Mouse (Mus musculus): Measurements from ENCODE around the gene Gm7168. TPM values are rescaled to one million over a fixed set of nuclear protein-coding genes. Genes with fewer than 3 reads are reported as not detected.
A peak's percentile ranks its signal among the peaks of the same experiment; 100 is the strongest.
"Not testable (repeated sequence)": the region's sequence is repeated elsewhere in the genome, so short reads cannot be mapped to it uniquely, and the experiment has no call there.

Gm7168 gene
- total and polyA plus RNA-seq, 2 experiments from 2014 or later: not detected

GRCm38 (mm10) chr17:13930421-13930820 is 17.8 kb upstream of the Gm7168 start:
- ATAC-seq (ENCODE audit: insufficient read depth, low read depth) (no peak), DNase-seq (ENCODE audit: low spot score) (no peak)
- Histone ChIP-seq H3K4me2 (ENCODE audit: low read depth, low read length) (no peak overlapping the region), H3K9me3 (replicated peaks; ENCODE audit: control insufficient read depth, low read length) (no peaks in the 10 kb centered on the region), H3K4me1 (ENCODE audit: control insufficient read depth, insufficient read depth) (no peaks in the 10 kb centered on the region), H3K36me3 (replicated peaks; ENCODE audit: control insufficient read depth, insufficient read depth, low read length) (no peaks in the 10 kb centered on the region), H3K9ac (replicated peaks; ENCODE audit: low read depth, low read length) (no peak overlapping the region), H3K4me3 (ENCODE audit: low read depth, low read length) (no peak overlapping the region), H3K27me3 (ENCODE audit: control insufficient read depth, insufficient read depth, low read length) (no peaks in the 10 kb centered on the region), H3K27ac (ENCODE audit: low read depth) (no peak overlapping the region)
- WGBS: 75% methylated on average over 9 of the region's 9 CpGs
- TF ChIP-seq EP300 (IDR thresholded peaks at IDR 0.05; ENCODE audit: low read depth) (no peak), CTCF (IDR thresholded peaks at IDR 0.05; ENCODE audit: low read depth) (no peak)

- not testable (repeated sequence) for H3K4me2 ChIP-seq (ENCODE audit: low read depth, low read length); H3K4me3 ChIP-seq (ENCODE audit: low read depth, low read length); H3K27me3 ChIP-seq (ENCODE audit: control insufficient read depth, insufficient read depth, low read length); H3K9me3 ChIP-seq (replicated peaks; ENCODE audit: control insufficient read depth, low read length); H3K9ac ChIP-seq (replicated peaks; ENCODE audit: low read depth, low read length); DNase-seq (ENCODE audit: low spot score); ATAC-seq (ENCODE audit: insufficient read depth, low read depth); H3K36me3 ChIP-seq (replicated peaks; ENCODE audit: control insufficient read depth, insufficient read depth, low read length); H3K27ac ChIP-seq (ENCODE audit: low read depth)
- H3K4me1 ChIP-seq (ENCODE audit: control insufficient read depth, insufficient read depth): peaks cover 32% of the 10 kb centered on the region
- WGBS: 89% methylated on average over 2 of the region's 2 CpGs
These were observed 12.8 kb upstream of the Gm7168 start for GRCm38 (mm10) chr17:13935364-13935763.

GRCm38 (mm10) chr17:13937787-13938186 is 10.4 kb upstream of the Gm7168 start:
- no peaks in the 10 kb centered on the region for H3K36me3 ChIP-seq (replicated peaks; ENCODE audit: control insufficient read depth, insufficient read depth, low read length)
- no peaks in the 10 kb centered on the region for H3K9me3 ChIP-seq (replicated peaks; ENCODE audit: control insufficient read depth, low read length)
- no peak overlapping the region for H3K9ac ChIP-seq (replicated peaks; ENCODE audit: low read depth, low read length)
- H3K4me3 ChIP-seq (ENCODE audit: low read depth, low read length): no peak overlapping the region
- no peak for ATAC-seq (ENCODE audit: insufficient read depth, low read depth)
- H3K4me1 ChIP-seq (ENCODE audit: control insufficient read depth, insufficient read depth): peaks cover 32% of the 10 kb centered on the region
- no peak for TF ChIP-seq CTCF (IDR thresholded peaks at IDR 0.05; ENCODE audit: low read depth)
- TF ChIP-seq EP300 (IDR thresholded peaks at IDR 0.05; ENCODE audit: low read depth): no peak
- H3K4me2 ChIP-seq (ENCODE audit: low read depth, low read length): no peak overlapping the region
- H3K27ac ChIP-seq (ENCODE audit: low read depth): peak overlapping the region; percentile 76; the same call in 1 of the 2 replicates
- DNase-seq (ENCODE audit: low spot score): no peak
- 80% methylated on average over 4 of the region's 4 CpGs for WGBS
- H3K27me3 ChIP-seq (ENCODE audit: control insufficient read depth, insufficient read depth, low read length): no peaks in the 10 kb centered on the region

GRCm38 (mm10) chr17:13938652-13939051 is 9.5 kb upstream of the Gm7168 start:
- Histone ChIP-seq H3K27me3 (ENCODE audit: control insufficient read depth, insufficient read depth, low read length) (no peaks in the 10 kb centered on the region), H3K36me3 (replicated peaks; ENCODE audit: control insufficient read depth, insufficient read depth, low read length) (no peaks in the 10 kb centered on the region), H3K9me3 (replicated peaks; ENCODE audit: control insufficient read depth, low read length) (no peaks in the 10 kb centered on the region), H3K27ac (ENCODE audit: low read depth) (peak overlapping the region; percentile 76), H3K4me1 (ENCODE audit: control insufficient read depth, insufficient read depth) (peaks cover 32% of the 10 kb centered on the region), H3K4me3 (ENCODE audit: low read depth, low read length) (no peak overlapping the region), H3K9ac (replicated peaks; ENCODE audit: low read depth, low read length) (no peak overlapping the region), H3K4me2 (ENCODE audit: low read depth, low read length) (no peak overlapping the region)
- ATAC-seq (ENCODE audit: insufficient read depth, low read depth): peak; percentile 81
- DNase-seq (ENCODE audit: low spot score): peak; percentile 65
- TF ChIP-seq CTCF (IDR thresholded peaks at IDR 0.05; ENCODE audit: low read depth) (no peak), EP300 (IDR thresholded peaks at IDR 0.05; ENCODE audit: low read depth) (no peak)
- 14% methylated on average over 3 of the region's 3 CpGs for WGBS

- not testable (repeated sequence) for H3K27me3 ChIP-seq (ENCODE audit: control insufficient read depth, insufficient read depth, low read length); H3K9ac ChIP-seq (replicated peaks; ENCODE audit: low read depth, low read length); H3K4me3 ChIP-seq (ENCODE audit: low read depth, low read length); H3K9me3 ChIP-seq (replicated peaks; ENCODE audit: control insufficient read depth, low read length); H3K4me2 ChIP-seq (ENCODE audit: low read depth, low read length); H3K36me3 ChIP-seq (replicated peaks; ENCODE audit: control insufficient read depth, insufficient read depth, low read length); DNase-seq (ENCODE audit: low spot score)
- Histone ChIP-seq H3K4me1 (ENCODE audit: control insufficient read depth, insufficient read depth) (peaks cover 32% of the 10 kb centered on the region), H3K27ac (ENCODE audit: low read depth) (peak overlapping the region; percentile 76)
- 40% methylated on average over 2 of the region's 2 CpGs for WGBS
- ATAC-seq (ENCODE audit: insufficient read depth, low read depth): peak; percentile 44
These were observed 8.9 kb upstream of the Gm7168 start for GRCm38 (mm10) chr17:13939231-13939630.

GRCm38 (mm10) chr17:13940487-13940886 is 7.7 kb upstream of the Gm7168 start:
- no peak for DNase-seq (ENCODE audit: low spot score)
- peaks cover 32% of the 10 kb centered on the region for H3K4me1 ChIP-seq (ENCODE audit: control insufficient read depth, insufficient read depth)

GRCm38 (mm10) chr17:13951570-13951969 is 3.4 kb downstream of the Gm7168 start:
- H3K9ac ChIP-seq (replicated peaks; ENCODE audit: low read depth, low read length); ATAC-seq (ENCODE audit: insufficient read depth, low read depth); DNase-seq (ENCODE audit: low spot score); H3K27me3 ChIP-seq (ENCODE audit: control insufficient read depth, insufficient read depth, low read length); H3K4me2 ChIP-seq (ENCODE audit: low read depth, low read length); H3K27ac ChIP-seq (ENCODE audit: low read depth); H3K4me1 ChIP-seq (ENCODE audit: control insufficient read depth, insufficient read depth); H3K4me3 ChIP-seq (ENCODE audit: low read depth, low read length); H3K9me3 ChIP-seq (replicated peaks; ENCODE audit: control insufficient read depth, low read length); H3K36me3 ChIP-seq (replicated peaks; ENCODE audit: control insufficient read depth, insufficient read depth, low read length): not testable (repeated sequence)
- 91% methylated on average over 1 of the region's 1 CpGs for WGBS

More at GRCm38 (mm10) chr17:13940487-13940886, 7.7 kb upstream of the Gm7168 start:
- Histone ChIP-seq H3K4me2 (ENCODE audit: low read depth, low read length) (no peak overlapping the region), H3K36me3 (replicated peaks; ENCODE audit: control insufficient read depth, insufficient read depth, low read length) (no peaks in the 10 kb centered on the region), H3K27ac (ENCODE audit: low read depth) (no peak overlapping the region), H3K9me3 (replicated peaks; ENCODE audit: control insufficient read depth, low read length) (no peaks in the 10 kb centered on the region), H3K9ac (replicated peaks; ENCODE audit: low read depth, low read length) (no peak overlapping the region), H3K27me3 (ENCODE audit: control insufficient read depth, insufficient read depth, low read length) (no peaks in the 10 kb centered on the region), H3K4me3 (ENCODE audit: low read depth, low read length) (no peak overlapping the region)
- 94% methylated on average over 1 of the region's 1 CpGs for WGBS
- no peak; the same call in 1 of the 2 replicates for ATAC-seq (ENCODE audit: insufficient read depth, low read depth)
- TF ChIP-seq EP300 (IDR thresholded peaks at IDR 0.05; ENCODE audit: low read depth) (no peak), CTCF (IDR thresholded peaks at IDR 0.05; ENCODE audit: low read depth) (peak; percentile 39)

GRCm38 (mm10) chr17:13958129-13958528 is 10.0 kb downstream of the Gm7168 start:
- H3K4me2 ChIP-seq (ENCODE audit: low read depth, low read length); H3K9ac ChIP-seq (replicated peaks; ENCODE audit: low read depth, low read length); H3K4me3 ChIP-seq (ENCODE audit: low read depth, low read length); H3K27ac ChIP-seq (ENCODE audit: low read depth); DNase-seq (ENCODE audit: low spot score); H3K9me3 ChIP-seq (replicated peaks; ENCODE audit: control insufficient read depth, low read length); H3K36me3 ChIP-seq (replicated peaks; ENCODE audit: control insufficient read depth, insufficient read depth, low read length); H3K4me1 ChIP-seq (ENCODE audit: control insufficient read depth, insufficient read depth); H3K27me3 ChIP-seq (ENCODE audit: control insufficient read depth, insufficient read depth, low read length); ATAC-seq (ENCODE audit: insufficient read depth, low read depth): not testable (repeated sequence)
- WGBS: 55% methylated on average over 1 of the region's 2 CpGs
